ENCODE assay signal across 8 mouse cellular contexts in the genomic region with DNA sequence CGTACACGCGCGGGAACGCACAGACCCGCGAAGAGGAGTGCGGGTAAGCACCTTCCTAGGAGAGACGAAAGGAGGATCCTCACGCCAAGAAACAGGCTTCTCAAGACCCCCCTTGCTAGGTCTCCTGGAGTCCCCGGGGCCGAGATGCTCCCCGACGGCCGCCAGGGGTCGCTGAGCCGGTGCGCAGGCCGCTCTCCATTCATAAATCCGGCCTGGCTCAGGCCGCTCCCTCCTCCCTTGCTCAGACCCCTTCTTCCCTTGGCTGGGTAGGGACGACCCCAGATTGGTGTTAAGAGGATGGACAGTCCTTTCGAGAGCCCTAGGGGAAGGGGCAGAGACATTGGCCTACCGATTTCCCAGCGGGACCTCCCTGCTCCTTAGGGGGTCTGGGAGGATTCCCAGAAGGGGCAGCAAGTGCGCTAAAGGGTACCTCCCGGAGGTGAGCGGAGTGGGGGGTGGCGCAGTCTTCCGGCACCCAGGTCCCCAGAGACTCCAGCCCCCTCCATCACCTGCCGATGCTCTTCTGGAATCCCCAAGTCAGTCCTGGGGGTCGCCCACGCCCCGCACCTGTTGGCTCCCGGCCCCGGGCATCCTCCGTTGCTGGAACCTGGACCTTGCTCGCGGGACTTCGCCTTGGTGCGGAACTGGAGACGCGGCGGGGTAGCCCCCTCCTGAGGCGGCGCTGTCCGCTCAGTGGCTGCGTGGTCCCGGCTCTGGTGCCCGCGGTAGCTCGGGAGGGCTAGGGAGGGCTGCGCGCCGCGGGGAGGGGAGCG. TPM values are rescaled to one million over a fixed set of nuclear protein-coding genes. Genes with fewer than 3 reads are reported as not detected.
DNase-seq lines count a peak whose midpoint lies in the region; ATAC-seq and TF ChIP-seq lines count a peak whose summit lies in the region.

No protein-coding gene starts in this region.

- ATAC-seq in erythroid progenitor cell, adult 5-6 weeks (replicated peaks; ENCODE audit: low FRiP score, poor library complexity, severe bottlenecking), result 0 out of 2 replicates have a peak, but pooled peaks have one; percentile 33
- ATAC-seq in heart, embryonic 16.5 days (replicated peaks; ENCODE audit: extremely low read depth, insufficient read depth, low FRiP score), result peak; percentile 69
- peak; percentile 76 for ATAC-seq in neural tube, embryonic 15.5 days (ENCODE audit: low FRiP score)

- no peak overlapping the region for H3K4me3 ChIP-seq in CH12.LX (replicated peaks in 1 of 3; ENCODE audit: low read depth in 2 of 3, low read length in 2 of 3, poor library complexity in 1 of 3)
- no peak overlapping the region for H3K4me3 ChIP-seq in bone marrow macrophage, adult 2 months (ENCODE audit: insufficient read depth, low read length)
- H3K4me3 ChIP-seq in heart, embryonic 16.5 days (ENCODE audit: low read length), result peak overlapping the region; percentile 47
- peak overlapping the region; percentile 47 for H3K4me3 ChIP-seq in neural tube, embryonic 15.5 days (replicated peaks)

- peak; percentile 21 for TF ChIP-seq RAD21 in CH12.LX (IDR thresholded peaks at IDR 0.05; ENCODE audit: low read depth, low read length)

- peak; percentile 40 to 65 for TF ChIP-seq CTCF in CH12.LX (conservative IDR thresholded peaks at IDR 0.05 in 1 of 2, IDR thresholded peaks at IDR 0.05 in 1 of 2; ENCODE audit: low read depth in 2 of 2, low read length in 2 of 2)
- TF ChIP-seq CTCF in bone marrow macrophage, adult 2 months (IDR thresholded peaks at IDR 0.05; ENCODE audit: low read depth, low read length), result peak; percentile 79

- peak; percentile 21 for DNase-seq in CH12.LX (ENCODE audit: extremely low read depth)
- peak; percentile 72 to 79 for DNase-seq in kidney, postnatal 25 days
- DNase-seq in lung, adult 18-20 months, result peak; percentile 60 to 75
- peak; percentile 52 for DNase-seq in thymus, postnatal 25 days

- dilution Hi-C loops in CH12.LX (cut with MboI; ENCODE audit: extremely low pct_ligation_motif_present, extremely low pct_unique_long_range_greater_than_20kb, low sequenced_read_pairs), result no loop called here

- H3K4me1 ChIP-seq in CH12.LX (ENCODE audit: control insufficient read depth in 1 of 2, insufficient read depth in 2 of 2), result no peaks in the 10 kb centered on the region; a peak in 1 of 4 replicates
- H3K4me1 ChIP-seq in bone marrow macrophage, adult 2 months (ENCODE audit: control insufficient read depth, insufficient read depth, low read length), result no peaks in the 10 kb centered on the region
- H3K4me1 ChIP-seq in heart, embryonic 16.5 days (ENCODE audit: control insufficient read depth, insufficient read depth, low read length), result peaks cover 11% of the 10 kb centered on the region
- H3K4me1 ChIP-seq in neural tube, embryonic 15.5 days, result peaks cover 25% of the 10 kb centered on the region

- in situ Hi-C loops in CH12.LX (cut with MboI; ENCODE audit: low pct_ligation_motif_present, low pct_unique_long_range_greater_than_20kb, low sequenced_read_pairs), result no loop called here

- no peak for TF ChIP-seq EP300 in CH12.LX (IDR thresholded peaks at IDR 0.05; ENCODE audit: low read length)

- 0 out of 2 replicates have a peak overlapping the region, but pooled peaks have one; percentile 4 for H3K4me2 ChIP-seq in CH12.LX (ENCODE audit: insufficient read depth, low read depth, poor library complexity, severe bottlenecking)
- H3K4me2 ChIP-seq in heart, embryonic 16.5 days (ENCODE audit: low read depth, low read length), result peak overlapping the region; percentile 75
- H3K4me2 ChIP-seq in neural tube, embryonic 15.5 days, result peak overlapping the region; percentile 96

- under 1% methylated on average over 57 of the region's 57 CpGs for WGBS in heart, embryonic 16.5 days
- under 1% methylated on average over 56 of the region's 57 CpGs for WGBS in neural tube, embryonic 15.5 days

- no peak overlapping the region for H3K27ac ChIP-seq in CH12.LX (ENCODE audit: insufficient read depth, low read depth)
- no peak overlapping the region for H3K27ac ChIP-seq in bone marrow macrophage, adult 2 months (ENCODE audit: insufficient read depth, low read depth, low read length)
- H3K27ac ChIP-seq in heart, embryonic 16.5 days (ENCODE audit: low read length), result no peak overlapping the region
- no peak overlapping the region for H3K27ac ChIP-seq in neural tube, embryonic 15.5 days (replicated peaks)

- H3K27me3 ChIP-seq in CH12.LX (replicated peaks), result peaks cover 94% of the 10 kb centered on the region
- H3K27me3 ChIP-seq in heart, embryonic 16.5 days (ENCODE audit: control insufficient read depth, insufficient read depth, low read length), result peaks cover 42% of the 10 kb centered on the region
- H3K27me3 ChIP-seq in neural tube, embryonic 15.5 days (replicated peaks), result peaks cover 49% of the 10 kb centered on the region

- H3K9ac ChIP-seq in CH12.LX (ENCODE audit: insufficient read depth, low read depth), result no peak overlapping the region
- H3K9ac ChIP-seq in heart, embryonic 16.5 days (ENCODE audit: low read length), result peak overlapping the region; percentile 47; the same call in 1 of the 2 replicates
- peak overlapping the region; percentile 42 for H3K9ac ChIP-seq in neural tube, embryonic 15.5 days (replicated peaks)

- no peak for TF ChIP-seq POLR2A in CH12.LX (IDR thresholded peaks at IDR 0.05; ENCODE audit: low read depth, low read length)
- no peak for TF ChIP-seq POLR2A in bone marrow macrophage, adult 2 months (IDR thresholded peaks at IDR 0.05; ENCODE audit: borderline replicate concordance, low read depth, low read length)

- no peaks in the 10 kb centered on the region for H3K36me3 ChIP-seq in CH12.LX (replicated peaks in 1 of 2; ENCODE audit: control insufficient read depth in 1 of 2, insufficient read depth in 1 of 2, low read length in 1 of 2)
- no peaks in the 10 kb centered on the region for H3K36me3 ChIP-seq in heart, embryonic 16.5 days (ENCODE audit: control insufficient read depth, insufficient read depth)
- no peaks in the 10 kb centered on the region for H3K36me3 ChIP-seq in neural tube, embryonic 15.5 days

- no peaks in the 10 kb centered on the region for H3K79me2 ChIP-seq in CH12.LX (replicated peaks; ENCODE audit: control insufficient read depth, extremely low read depth, insufficient read depth, poor library complexity, severe bottlenecking)

- H3K9me3 ChIP-seq in CH12.LX (replicated peaks; ENCODE audit: low read length), result no peaks in the 10 kb centered on the region
- H3K9me3 ChIP-seq in heart, embryonic 16.5 days (replicated peaks; ENCODE audit: control insufficient read depth, low read length), result no peaks in the 10 kb centered on the region
- no peaks in the 10 kb centered on the region for H3K9me3 ChIP-seq in neural tube, embryonic 15.5 days (replicated peaks)

TF ChIP-seq in CH12.LX, 34 proteins besides CTCF, POLR2A, EP300 and RAD21:
- TF ChIP-seq TBP (conservative IDR thresholded peaks at IDR 0.05; ENCODE audit: low read depth, low read length), result no peak
- no peak for TF ChIP-seq ZNF384 (IDR thresholded peaks at IDR 0.05; ENCODE audit: low read depth, low read length)
- no peak for TF ChIP-seq KAT2A (IDR thresholded peaks at IDR 0.05; ENCODE audit: insufficient replicate concordance, low read length)
- TF ChIP-seq SMC3 (IDR thresholded peaks at IDR 0.05; ENCODE audit: low read depth, low read length), result peak; percentile 64
- TF ChIP-seq E2F4 (IDR thresholded peaks at IDR 0.05; ENCODE audit: insufficient replicate concordance, low read depth, low read length), result no peak
- no peak for TF ChIP-seq PAX5 (IDR thresholded peaks at IDR 0.05; ENCODE audit: low read length)

RNA-seq across cellular contexts. Expression of gene Hcrtr1, which starts 0.5 kb away (rescaled TPM):
- total RNA-seq in CH12.LX (2012; rRNA removed), result not detected in 2 replicates
- not detected in 2 replicates for total RNA-seq in CH12.LX (2014; rRNA removed)
- not detected in 2 replicates for polyA plus RNA-seq in CH12.LX (2012; ENCODE audit: insufficient read length, low read depth)
- polyA plus RNA-seq in bone marrow macrophage, adult 2 months (2012; ENCODE audit: insufficient read depth, insufficient read length, missing spikeins), result not detected in 2 replicates
- total RNA-seq in erythroid progenitor cell, adult 5-6 weeks (2015; ENCODE audit: low replicate concordance), result not detected in 2 replicates
- total RNA-seq in erythroid progenitor cell, adult 5-6 weeks (2017; ENCODE audit: low replicate concordance), result not detected in 2 replicates
- polyA plus RNA-seq in heart, embryonic 16.5 days (2015; fragmentation: Nextera tagmentation; extraction: Ambion mirVana), result 0.19 TPM in 1 of 2 replicates, not detected in the other
- polyA plus RNA-seq in neural tube, embryonic 15.5 days (2015; fragmentation: Nextera tagmentation; extraction: Ambion mirVana), result 3.7 and 3.9 TPM in 2 replicates

RNA-seq across cellular contexts. Expression of gene Pef1, which starts 36.3 kb away (rescaled TPM):
- total RNA-seq in CH12.LX (2012; rRNA removed) (31.4 and 32.5 TPM in 2 replicates), CH12.LX (2014; rRNA removed) (26.2 and 26.5 TPM in 2 replicates)
- polyA plus RNA-seq in CH12.LX (2012; ENCODE audit: insufficient read length, low read depth), result 34.2 and 38.6 TPM in 2 replicates
- 41.4 and 44.1 TPM in 2 replicates for polyA plus RNA-seq in bone marrow macrophage, adult 2 months (2012; ENCODE audit: insufficient read depth, insufficient read length, missing spikeins)
- 44.7 and 45.3 TPM in 2 replicates for total RNA-seq in erythroid progenitor cell, adult 5-6 weeks (2015; ENCODE audit: low replicate concordance)
- 8.9 and 10.3 TPM in 2 replicates for total RNA-seq in erythroid progenitor cell, adult 5-6 weeks (2017; ENCODE audit: low replicate concordance)
- 61.9 and 62.9 TPM in 2 replicates for polyA plus RNA-seq in heart, embryonic 16.5 days (2015; fragmentation: Nextera tagmentation; extraction: Ambion mirVana)
- 65.6 and 69.7 TPM in 2 replicates for polyA plus RNA-seq in neural tube, embryonic 15.5 days (2015; fragmentation: Nextera tagmentation; extraction: Ambion mirVana)

RNA-seq across cellular contexts. Expression of gene Tinagl1, which starts 36.3 kb away (rescaled TPM):
- total RNA-seq in CH12.LX (2012; rRNA removed) (not detected in 2 replicates), CH12.LX (2014; rRNA removed) (not detected in 2 replicates)
- polyA plus RNA-seq in CH12.LX (2012; ENCODE audit: insufficient read length, low read depth), result not detected in 2 replicates
- 0.58 and 0.92 TPM in 2 replicates for polyA plus RNA-seq in bone marrow macrophage, adult 2 months (2012; ENCODE audit: insufficient read depth, insufficient read length, missing spikeins)
- 199 and 217 TPM in 2 replicates for total RNA-seq in erythroid progenitor cell, adult 5-6 weeks (2015; ENCODE audit: low replicate concordance)
- 249 and 265 TPM in 2 replicates for total RNA-seq in erythroid progenitor cell, adult 5-6 weeks (2017; ENCODE audit: low replicate concordance)
- 61.2 and 70.6 TPM in 2 replicates for polyA plus RNA-seq in heart, embryonic 16.5 days (2015; fragmentation: Nextera tagmentation; extraction: Ambion mirVana)
- 4.1 and 14.7 TPM in 2 replicates for polyA plus RNA-seq in neural tube, embryonic 15.5 days (2015; fragmentation: Nextera tagmentation; extraction: Ambion mirVana)

Comparison
In these comparisons a context has a peak if more than half of its experiments do, and no peak if none do; other contexts are left out.
1. DNase-seq: peak in every context shown above with its lines; median percentile 76 in kidney, postnatal 25 days; 68 in lung, adult 18-20 months; 52 in thymus, postnatal 25 days; 21 in CH12.LX.
2. H3K4me2 ChIP-seq: peak in every context shown above with its lines; median percentile 96 in neural tube, embryonic 15.5 days; 75 in heart, embryonic 16.5 days; 4 in CH12.LX.
3. H3K4me3 ChIP-seq: peak in heart, embryonic 16.5 days (single experiment) and neural tube, embryonic 15.5 days (single experiment); none in CH12.LX (0 of 3) and bone marrow macrophage, adult 2 months (single experiment).
4. Peak in every context shown above with its lines, with median percentiles within 50 percentile points of each other: ATAC-seq.